Mouse (Mus musculus): ENCODE measurements around the gene Dnmbp. TPM values are rescaled to one million over a fixed set of nuclear protein-coding genes. Genes with fewer than 3 reads are reported as not detected.
A peak's percentile ranks its signal among the peaks of the same experiment; 100 is the strongest.

The Dnmbp gene
- total RNA-seq, 2 experiments from 2014 or later, result 9.2 to 9.3 TPM

GRCm38 (mm10) chr19:43930926-43931325 is 9.1 kb downstream of the Dnmbp start:
- Histone ChIP-seq H3K4me3 (no peak overlapping the region), H3K27ac (no peak overlapping the region)
- DNase-seq (ENCODE audit: low spot score in 2 of 2), result no peak
- no peak for TF ChIP-seq CTCF (conservative IDR thresholded peaks at IDR 0.05)

- DNase-seq (ENCODE audit: low spot score in 2 of 2), result no peak
- no peak overlapping the region for H3K27ac ChIP-seq
- H3K4me3 ChIP-seq, result no peak overlapping the region
- no peak for TF ChIP-seq CTCF (conservative IDR thresholded peaks at IDR 0.05)
Observed at GRCm38 (mm10) chr19:43930366-43930765, 9.6 kb downstream of the Dnmbp start.

DNA sequence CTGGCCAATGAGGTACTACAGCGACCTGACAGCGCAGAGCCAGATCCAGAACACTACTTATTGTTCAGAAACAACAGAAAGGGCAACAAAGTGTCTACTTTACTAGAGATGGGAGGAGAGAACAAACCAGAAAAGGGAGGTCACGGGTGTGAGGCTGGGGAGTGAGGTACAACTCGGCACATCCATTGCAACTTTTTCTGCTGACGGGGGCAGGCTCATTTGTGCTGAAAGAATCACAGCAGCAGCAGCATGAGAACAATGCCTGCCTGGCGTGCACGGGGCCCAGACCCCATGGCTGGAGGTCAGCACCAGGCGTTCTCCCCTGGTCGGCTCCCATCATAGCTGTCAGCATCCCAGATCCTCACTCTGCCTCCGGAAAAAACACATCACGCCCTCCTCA is 10.1 kb downstream of the Dnmbp start:
- TF ChIP-seq CTCF (conservative IDR thresholded peaks at IDR 0.05), result no peak
- Histone ChIP-seq H3K27ac (no peak overlapping the region), H3K4me3 (no peak overlapping the region)
- no peak for DNase-seq (ENCODE audit: low spot score in 2 of 2)

DNA sequence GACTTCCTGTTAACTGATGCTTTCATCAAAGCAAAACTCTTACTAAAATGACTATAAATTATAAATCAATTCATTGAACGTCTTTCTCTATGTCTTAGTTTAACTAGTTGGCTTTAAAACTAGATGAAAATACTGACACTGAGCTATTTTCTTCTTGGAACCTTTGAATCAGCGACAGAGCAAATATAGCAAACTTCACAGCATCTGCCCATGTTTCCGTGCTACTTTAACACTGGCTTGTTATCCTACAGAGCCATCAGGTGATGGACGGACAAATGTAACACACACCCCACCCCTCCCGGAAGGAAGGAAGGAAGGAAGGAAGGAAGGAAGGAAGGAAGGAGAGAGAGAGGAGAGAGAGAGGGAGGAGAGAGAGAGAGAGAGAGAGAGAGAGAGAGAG is 12.0 kb downstream of the Dnmbp start:
- no peak for TF ChIP-seq CTCF (conservative IDR thresholded peaks at IDR 0.05)
- H3K4me3 ChIP-seq, result no peak overlapping the region
- no peak for DNase-seq (ENCODE audit: low spot score in 2 of 2)
- H3K27ac ChIP-seq, result no peak overlapping the region

GRCm38 (mm10) chr19:43927057-43927456 is 12.9 kb downstream of the Dnmbp start:
- H3K27ac ChIP-seq, result peak overlapping the region; percentile 57
- H3K4me3 ChIP-seq, result no peak overlapping the region
- TF ChIP-seq CTCF (conservative IDR thresholded peaks at IDR 0.05), result no peak
- DNase-seq (ENCODE audit: low spot score in 2 of 2), result peak; percentile 11 to 33

GRCm38 (mm10) chr19:43926141-43926987 is 13.6 kb downstream of the Dnmbp start:
- DNase-seq (ENCODE audit: low spot score in 2 of 2), result no peak
- no peak for TF ChIP-seq CTCF (conservative IDR thresholded peaks at IDR 0.05)
- Histone ChIP-seq H3K4me3 (no peak overlapping the region), H3K27ac (peak overlapping the region; percentile 57)

DNA sequence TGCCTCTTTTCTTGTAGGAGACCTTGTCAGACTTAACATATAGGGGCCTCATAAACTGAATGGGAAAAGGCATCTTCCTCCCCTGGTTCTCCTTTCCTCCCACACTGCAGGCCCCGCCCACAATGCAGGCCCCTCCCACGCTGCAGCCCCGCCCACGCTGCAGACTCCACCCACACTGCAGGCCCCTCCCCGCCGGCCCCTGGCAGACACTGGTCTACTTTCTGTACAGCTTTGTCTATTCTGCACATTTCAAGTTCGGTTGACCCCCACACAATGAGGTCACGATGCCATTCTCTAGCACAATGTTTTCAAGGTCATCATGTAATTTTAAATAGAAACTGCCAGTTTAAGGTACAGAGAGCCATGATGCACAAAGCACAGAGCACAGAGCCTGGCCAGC is 15.6 kb downstream of the Dnmbp start:
- no peak for TF ChIP-seq CTCF (conservative IDR thresholded peaks at IDR 0.05)
- DNase-seq (ENCODE audit: low spot score in 2 of 2), result no peak
- no peak overlapping the region for H3K4me3 ChIP-seq
- no peak overlapping the region for H3K27ac ChIP-seq

- no peak overlapping the region for H3K4me3 ChIP-seq
- no peak for DNase-seq (ENCODE audit: low spot score in 2 of 2)
- peak; percentile 50 for TF ChIP-seq CTCF (conservative IDR thresholded peaks at IDR 0.05)
- no peak overlapping the region for H3K27ac ChIP-seq
Observed at GRCm38 (mm10) chr19:43922963-43923362, 17.0 kb downstream of the Dnmbp start.

DNA sequence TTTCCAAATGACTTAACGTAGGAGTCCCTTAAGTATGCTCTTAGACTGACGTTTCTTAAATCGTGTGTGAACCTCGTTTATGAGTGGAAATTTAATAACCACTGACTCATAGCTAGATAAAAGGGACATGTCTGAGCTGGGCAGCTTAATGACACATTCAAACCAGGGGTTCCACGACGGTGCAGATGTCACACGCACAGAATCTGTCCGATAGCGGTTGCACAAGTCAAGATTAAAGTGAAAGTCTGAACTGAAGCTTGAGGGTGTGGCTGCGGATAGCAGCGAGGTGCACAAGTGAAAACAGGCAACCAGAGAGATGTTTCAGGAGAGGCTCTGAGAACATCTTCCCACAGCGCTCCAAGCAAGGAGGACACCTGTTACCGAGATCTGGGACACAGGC is 18.6 kb downstream of the Dnmbp start:
- TF ChIP-seq CTCF (conservative IDR thresholded peaks at IDR 0.05), result no peak
- DNase-seq (ENCODE audit: low spot score in 2 of 2), result no peak
- H3K27ac ChIP-seq, result no peak overlapping the region
- H3K4me3 ChIP-seq, result no peak overlapping the region

DNA sequence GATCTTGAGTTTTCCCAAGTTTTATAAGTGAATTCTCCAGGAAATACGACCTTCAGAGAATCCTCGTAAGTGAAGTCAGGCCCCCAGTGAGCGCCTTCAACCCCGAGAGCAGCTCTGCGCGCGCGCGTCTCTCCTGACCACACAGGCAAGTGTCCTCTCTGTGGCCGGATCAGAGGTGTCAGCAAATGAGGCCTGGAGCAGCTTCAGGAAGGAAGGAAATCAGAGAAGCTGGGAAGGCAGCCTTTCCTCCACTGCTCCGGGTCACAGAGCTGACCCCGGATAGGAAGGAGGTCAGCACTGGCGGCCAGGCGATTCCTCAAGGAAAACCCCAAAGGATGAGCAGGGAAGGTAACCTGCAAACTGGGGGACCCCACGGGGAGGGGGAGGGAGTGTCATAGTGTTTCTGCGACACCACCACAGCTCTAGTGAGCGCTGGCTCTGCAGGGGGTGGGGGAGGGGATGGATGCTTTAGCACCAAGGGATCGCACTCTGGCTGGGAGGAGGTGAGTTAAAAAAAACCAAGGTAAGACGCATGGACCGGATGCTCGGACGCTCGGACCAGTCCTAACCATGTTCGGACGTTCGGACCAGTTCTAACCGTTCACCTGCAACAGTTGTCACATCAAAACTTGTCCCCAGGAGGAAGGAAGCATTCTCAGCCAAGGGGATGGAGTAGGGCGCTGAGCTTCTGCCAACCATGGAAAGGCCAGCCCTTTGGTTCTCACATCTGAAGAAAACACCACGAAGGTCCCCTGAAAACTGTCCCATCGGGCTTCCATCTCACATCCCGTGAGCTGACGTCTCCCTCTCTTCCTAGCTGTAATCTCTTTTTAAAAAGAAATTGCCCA is 19.3 kb downstream of the Dnmbp start:
- Histone ChIP-seq H3K27ac (no peak overlapping the region), H3K4me3 (no peak overlapping the region)
- DNase-seq (ENCODE audit: low spot score in 2 of 2), result no peak
- TF ChIP-seq CTCF (conservative IDR thresholded peaks at IDR 0.05), result no peak

DNA sequence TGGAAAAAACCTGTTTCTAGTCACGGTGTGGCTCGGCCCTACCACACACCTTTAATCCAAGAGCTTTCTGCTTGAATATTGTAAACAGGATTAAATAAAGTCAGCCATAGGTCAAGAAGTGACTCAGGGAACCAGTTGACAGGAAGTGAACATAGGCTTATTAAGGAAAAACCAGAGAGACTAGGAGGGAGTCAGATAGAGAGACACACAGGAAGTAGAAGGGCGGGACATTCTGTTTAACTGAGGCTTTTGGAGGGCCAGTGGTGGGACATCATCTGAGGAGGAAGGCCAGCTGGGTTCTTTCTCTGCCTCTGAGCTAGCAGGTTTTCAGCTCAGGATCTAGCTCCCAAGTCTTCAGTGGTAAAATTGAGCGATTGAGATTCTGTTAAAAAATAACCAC is 20.1 kb downstream of the Dnmbp start:
- no peak overlapping the region for H3K4me3 ChIP-seq
- no peak for TF ChIP-seq CTCF (conservative IDR thresholded peaks at IDR 0.05)
- DNase-seq (ENCODE audit: low spot score in 2 of 2), result no peak
- no peak overlapping the region for H3K27ac ChIP-seq

- no peak for TF ChIP-seq CTCF (conservative IDR thresholded peaks at IDR 0.05)
- H3K27ac ChIP-seq, result no peak overlapping the region
- H3K4me3 ChIP-seq, result no peak overlapping the region
- DNase-seq (ENCODE audit: low spot score in 2 of 2), result no peak
Observed at GRCm38 (mm10) chr19:43918834-43919233, 21.2 kb downstream of the Dnmbp start.

DNA sequence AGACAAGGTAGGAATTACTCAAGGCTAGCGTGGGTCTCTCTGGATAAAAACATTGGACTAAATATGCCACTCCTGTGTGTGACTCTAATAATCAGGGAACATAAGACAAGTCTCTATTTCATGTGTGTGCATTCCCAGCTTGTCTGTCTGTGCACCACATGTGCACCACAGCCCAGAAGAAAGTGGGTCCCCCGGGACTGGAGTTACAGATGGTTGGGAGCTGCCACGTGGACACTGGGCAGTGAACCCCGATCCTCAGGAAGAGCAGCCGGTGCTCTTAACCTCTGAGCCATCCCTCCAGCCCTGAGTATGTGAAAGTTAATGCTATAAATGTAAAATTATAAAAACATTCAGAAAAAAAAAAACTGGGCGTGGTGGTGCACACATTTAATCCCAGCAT is 22.2 kb downstream of the Dnmbp start:
- H3K27ac ChIP-seq, result no peak overlapping the region
- H3K4me3 ChIP-seq, result no peak overlapping the region
- no peak for DNase-seq (ENCODE audit: low spot score in 2 of 2)
- TF ChIP-seq CTCF (conservative IDR thresholded peaks at IDR 0.05), result no peak

- DNase-seq (ENCODE audit: low spot score in 2 of 2), result no peak
- no peak overlapping the region for H3K27ac ChIP-seq
- no peak for TF ChIP-seq CTCF (conservative IDR thresholded peaks at IDR 0.05)
- H3K4me3 ChIP-seq, result no peak overlapping the region
Observed at GRCm38 (mm10) chr19:43917406-43917691, 22.6 kb downstream of the Dnmbp start.

All from layer of hippocampus, adult 2 months (tissue).